Mouse (Mus musculus): ENCODE data around the gene Prkca.

- no peak for TF ChIP-seq CTCF (conservative IDR thresholded peaks at IDR 0.05; ENCODE audit: insufficient read depth, insufficient read length, low read depth, low read length)
- no peak for TF ChIP-seq POLR2A (IDR thresholded peaks at IDR 0.05; ENCODE audit: low read depth, low read length)
These were observed 281.9 kb downstream of the Prkca start for GRCm38 (mm10) chr11:108061571-108062479.
